ENCODE assay signal across 12 mouse cellular contexts in the genomic region with DNA sequence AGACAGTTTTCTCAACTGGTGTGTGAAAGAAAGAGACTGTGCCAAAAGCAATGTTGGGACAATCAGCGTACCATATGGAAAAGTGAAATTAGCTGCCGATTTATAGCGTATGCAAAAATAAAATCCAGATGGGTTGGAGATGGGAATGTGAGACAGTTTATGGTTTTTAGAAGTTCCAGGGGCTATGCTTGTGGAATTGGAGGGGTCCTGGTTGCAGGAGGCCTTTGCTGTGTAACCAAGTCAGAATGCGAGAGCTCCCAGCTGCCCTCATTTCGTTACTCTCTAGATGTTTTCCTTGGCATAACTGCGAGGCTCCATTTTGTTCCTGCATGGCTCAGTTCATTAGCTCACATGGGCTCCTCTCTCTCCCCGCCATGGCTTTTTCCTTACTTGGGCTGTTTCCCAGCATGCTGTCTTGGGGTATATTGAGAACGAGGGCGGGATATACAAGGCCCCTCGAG. TPM values are rescaled to one million over a fixed set of nuclear protein-coding genes. Genes with fewer than 3 reads are reported as not detected.
DNase-seq lines count a peak whose midpoint lies in the region; ATAC-seq and TF ChIP-seq lines count a peak whose summit lies in the region.
"Had no signal": no experiment of that assay in that cellular context is flagged by ENCODE, and none has a peak within 500 bp of the region (broad histone marks: within the 10 kb centered on the region; RNA-seq: fewer than 3 reads in every experiment).

No protein-coding gene starts in this region.

- DNase-seq in right cerebral cortex, adult 18-20 months = peak; percentile 31
- DNase-seq in right cerebral cortex, postnatal 36 days (ENCODE audit: low spot score in 2 of 2) = no peak
- no peak for DNase-seq in spleen, adult 12 weeks (ENCODE audit: low spot score)
- no peak for DNase-seq in hindbrain, embryonic 11.5 days (ENCODE audit: low spot score)
- DNase-seq: cerebellum, postnatal 25 days; thymus, postnatal 36 days had no signal

- ATAC-seq in hindbrain, embryonic 15.5 days (ENCODE audit: low FRiP score, low read depth) = no peak
- no peak for ATAC-seq in hindbrain, embryonic 16.5 days
- ATAC-seq in neural tube, embryonic 15.5 days (ENCODE audit: low FRiP score) = no peak
- ATAC-seq in hindbrain, embryonic 11.5 days (ENCODE audit: low FRiP score) = no peak

- H3K9ac ChIP-seq in hindbrain, embryonic 15.5 days = no peak overlapping the region
- H3K9ac ChIP-seq in hindbrain, embryonic 16.5 days (ENCODE audit: low read depth, low read length) = no peak overlapping the region
- no peak overlapping the region for H3K9ac ChIP-seq in neural tube, embryonic 15.5 days (replicated peaks)
- no peak overlapping the region for H3K9ac ChIP-seq in hindbrain, embryonic 11.5 days (ENCODE audit: low read depth, low read length)
- H3K9ac ChIP-seq: hindbrain, embryonic 14.5 days had no signal

- H3K27me3 ChIP-seq in hindbrain, embryonic 15.5 days = no peaks in the 10 kb centered on the region
- H3K27me3 ChIP-seq in hindbrain, embryonic 16.5 days (replicated peaks; ENCODE audit: control insufficient read depth, insufficient read depth, low read length) = no peaks in the 10 kb centered on the region
- no peaks in the 10 kb centered on the region for H3K27me3 ChIP-seq in neural tube, embryonic 15.5 days (replicated peaks)
- no peaks in the 10 kb centered on the region for H3K27me3 ChIP-seq in hindbrain, embryonic 11.5 days (ENCODE audit: control insufficient read depth, insufficient read depth, low read length)

- peaks cover 19% of the 10 kb centered on the region for H3K36me3 ChIP-seq in hindbrain, embryonic 15.5 days
- peaks cover 10% of the 10 kb centered on the region for H3K36me3 ChIP-seq in hindbrain, embryonic 16.5 days (ENCODE audit: control insufficient read depth, insufficient read depth, low read length)
- H3K36me3 ChIP-seq in neural tube, embryonic 15.5 days = peaks cover 22% of the 10 kb centered on the region
- H3K36me3 ChIP-seq in hindbrain, embryonic 11.5 days (ENCODE audit: control insufficient read depth, insufficient read depth, low read length) = peaks cover 4% of the 10 kb centered on the region; the same call in 1 of the 2 replicates

- TF ChIP-seq POLR2A in embryonic fibroblast, embryonic 13.5 days (IDR thresholded peaks at IDR 0.05; ENCODE audit: low read depth, low read length) = peak; percentile 33; the same call in 1 of the 2 replicates

- H3K4me2 ChIP-seq in hindbrain, embryonic 15.5 days = no peak overlapping the region
- H3K4me2 ChIP-seq in hindbrain, embryonic 16.5 days (ENCODE audit: low read length) = no peak overlapping the region
- no peak overlapping the region for H3K4me2 ChIP-seq in neural tube, embryonic 15.5 days
- H3K4me2 ChIP-seq in hindbrain, embryonic 11.5 days (replicated peaks; ENCODE audit: low read depth, low read length) = no peak overlapping the region
- H3K4me2 ChIP-seq: hindbrain, embryonic 14.5 days; midbrain, embryonic 11.5 days had no signal

- H3K27ac ChIP-seq in hindbrain, embryonic 15.5 days (replicated peaks) = 0 out of 2 replicates have a peak overlapping the region, but pooled peaks have one; percentile 9
- H3K27ac ChIP-seq in hindbrain, embryonic 16.5 days (ENCODE audit: low read depth, low read length) = no peak overlapping the region
- peak overlapping the region; percentile 67 for H3K27ac ChIP-seq in embryonic fibroblast, embryonic 13.5 days (ENCODE audit: insufficient read depth, low read length)
- H3K27ac ChIP-seq in neural tube, embryonic 15.5 days (replicated peaks) = peak overlapping the region; percentile 13
- H3K27ac ChIP-seq in hindbrain, embryonic 11.5 days (ENCODE audit: low read depth, low read length) = no peak overlapping the region
- H3K27ac ChIP-seq: hindbrain, embryonic 14.5 days had no signal

- H3K9me3 ChIP-seq in hindbrain, embryonic 15.5 days = no peaks in the 10 kb centered on the region
- no peaks in the 10 kb centered on the region for H3K9me3 ChIP-seq in hindbrain, embryonic 16.5 days (ENCODE audit: control insufficient read depth, low read length)
- H3K9me3 ChIP-seq in neural tube, embryonic 15.5 days (replicated peaks) = no peaks in the 10 kb centered on the region
- H3K9me3 ChIP-seq in hindbrain, embryonic 11.5 days (ENCODE audit: control insufficient read depth, low read length) = no peaks in the 10 kb centered on the region

- H3K4me1 ChIP-seq in hindbrain, embryonic 15.5 days (replicated peaks) = peaks cover 8% of the 10 kb centered on the region
- H3K4me1 ChIP-seq in hindbrain, embryonic 16.5 days (ENCODE audit: control insufficient read depth, insufficient read depth, low read depth, low read length) = peaks cover 8% of the 10 kb centered on the region
- H3K4me1 ChIP-seq in embryonic fibroblast, embryonic 13.5 days (ENCODE audit: control insufficient read depth, insufficient read depth, low read length) = peaks cover 11% of the 10 kb centered on the region
- peaks cover 23% of the 10 kb centered on the region for H3K4me1 ChIP-seq in neural tube, embryonic 15.5 days
- H3K4me1 ChIP-seq in hindbrain, embryonic 11.5 days (replicated peaks; ENCODE audit: control insufficient read depth, insufficient read depth, low read length) = peaks cover 4% of the 10 kb centered on the region

- no peak for TF ChIP-seq CTCF in embryonic fibroblast, embryonic 13.5 days (IDR thresholded peaks at IDR 0.05; ENCODE audit: borderline replicate concordance, insufficient read depth, low read length)

- WGBS in hindbrain, embryonic 15.5 days = 89% methylated on average over 10 of the region's 10 CpGs
- whole genome bisulfite sequencing in hindbrain, embryonic 16.5 days = 84% methylated on average over 10 of the region's 10 CpGs
- 65% methylated on average over 10 of the region's 10 CpGs for WGBS in neural tube, embryonic 15.5 days
- 96% methylated on average over 10 of the region's 10 CpGs for WGBS in hindbrain, embryonic 11.5 days

- H3K4me3 ChIP-seq in hindbrain, embryonic 15.5 days = no peak overlapping the region
- no peak overlapping the region for H3K4me3 ChIP-seq in hindbrain, embryonic 16.5 days (ENCODE audit: low read length)
- no peak overlapping the region for H3K4me3 ChIP-seq in embryonic fibroblast, embryonic 13.5 days (ENCODE audit: insufficient read depth, low read length)
- H3K4me3 ChIP-seq in neural tube, embryonic 15.5 days (replicated peaks) = no peak overlapping the region
- no peak overlapping the region for H3K4me3 ChIP-seq in hindbrain, embryonic 11.5 days (ENCODE audit: low read depth, low read length)

RNA-seq across cellular contexts. Expression of a gene that starts 4.7 kb away (rescaled TPM):
- 19.0 and 20.2 TPM in 2 replicates for polyA plus RNA-seq in hindbrain, embryonic 15.5 days (2015; fragmentation: Nextera tagmentation; extraction: Ambion mirVana)
- polyA plus RNA-seq in hindbrain, embryonic 16.5 days (2015; fragmentation: Nextera tagmentation; extraction: Ambion mirVana) = 17.3 and 21.4 TPM in 2 replicates
- polyA plus RNA-seq in embryonic fibroblast, embryonic 13.5 days (2011; ENCODE audit: insufficient read length, low read depth, missing spikeins) = 51.0 and 65.3 TPM in 2 replicates
- 16.8 and 21.3 TPM in 2 replicates for polyA plus RNA-seq in neural tube, embryonic 15.5 days (2015; fragmentation: Nextera tagmentation; extraction: Ambion mirVana)
- 24.3 and 27.2 TPM in 2 replicates for polyA plus RNA-seq in hindbrain, embryonic 11.5 days (2014; fragmentation: Nextera tagmentation; extraction: Ambion mirVana)

RNA-seq across cellular contexts. Expression of a gene that starts 5.4 kb away (rescaled TPM):
- 0.03 and 0.14 TPM in 2 replicates for polyA plus RNA-seq in hindbrain, embryonic 15.5 days (2015; fragmentation: Nextera tagmentation; extraction: Ambion mirVana)
- 0.07 and 0.10 TPM in 2 replicates for polyA plus RNA-seq in hindbrain, embryonic 16.5 days (2015; fragmentation: Nextera tagmentation; extraction: Ambion mirVana)
- polyA plus RNA-seq in embryonic fibroblast, embryonic 13.5 days (2011; ENCODE audit: insufficient read length, low read depth, missing spikeins) = 0.20 and 0.33 TPM in 2 replicates
- polyA plus RNA-seq in neural tube, embryonic 15.5 days (2015; fragmentation: Nextera tagmentation; extraction: Ambion mirVana) = 0.14 and 0.17 TPM in 2 replicates
- 0.03 and 0.24 TPM in 2 replicates for polyA plus RNA-seq in hindbrain, embryonic 11.5 days (2014; fragmentation: Nextera tagmentation; extraction: Ambion mirVana)

RNA-seq across cellular contexts. Expression of a gene that starts 34.7 kb away (rescaled TPM):
- polyA plus RNA-seq in hindbrain, embryonic 15.5 days (2015; fragmentation: Nextera tagmentation; extraction: Ambion mirVana) = 99.8 and 99.9 TPM in 2 replicates
- 112 and 129 TPM in 2 replicates for polyA plus RNA-seq in hindbrain, embryonic 16.5 days (2015; fragmentation: Nextera tagmentation; extraction: Ambion mirVana)
- 35.6 and 53.6 TPM in 2 replicates for polyA plus RNA-seq in embryonic fibroblast, embryonic 13.5 days (2011; ENCODE audit: insufficient read length, low read depth, missing spikeins)
- 114 and 123 TPM in 2 replicates for polyA plus RNA-seq in neural tube, embryonic 15.5 days (2015; fragmentation: Nextera tagmentation; extraction: Ambion mirVana)
- polyA plus RNA-seq in hindbrain, embryonic 11.5 days (2014; fragmentation: Nextera tagmentation; extraction: Ambion mirVana) = 41.4 and 44.6 TPM in 2 replicates

RNA-seq across cellular contexts. Expression of a gene that starts 53.2 kb away (rescaled TPM):
- polyA plus RNA-seq in hindbrain, embryonic 15.5 days (2015; fragmentation: Nextera tagmentation; extraction: Ambion mirVana) = 0.73 and 1.1 TPM in 2 replicates
- 0.62 and 0.81 TPM in 2 replicates for polyA plus RNA-seq in hindbrain, embryonic 16.5 days (2015; fragmentation: Nextera tagmentation; extraction: Ambion mirVana)
- polyA plus RNA-seq in embryonic fibroblast, embryonic 13.5 days (2011; ENCODE audit: insufficient read length, low read depth, missing spikeins) = not detected in 2 replicates
- polyA plus RNA-seq in neural tube, embryonic 15.5 days (2015; fragmentation: Nextera tagmentation; extraction: Ambion mirVana) = 0.59 and 0.87 TPM in 2 replicates
- 0.32 and 0.36 TPM in 2 replicates for polyA plus RNA-seq in hindbrain, embryonic 11.5 days (2014; fragmentation: Nextera tagmentation; extraction: Ambion mirVana)

RNA-seq across cellular contexts. Expression of a gene that starts 56.6 kb away (rescaled TPM):
- 234 and 241 TPM in 2 replicates for polyA plus RNA-seq in hindbrain, embryonic 15.5 days (2015; fragmentation: Nextera tagmentation; extraction: Ambion mirVana)
- polyA plus RNA-seq in hindbrain, embryonic 16.5 days (2015; fragmentation: Nextera tagmentation; extraction: Ambion mirVana) = 244 and 248 TPM in 2 replicates
- polyA plus RNA-seq in embryonic fibroblast, embryonic 13.5 days (2011; ENCODE audit: insufficient read length, low read depth, missing spikeins) = 109 and 118 TPM in 2 replicates
- polyA plus RNA-seq in neural tube, embryonic 15.5 days (2015; fragmentation: Nextera tagmentation; extraction: Ambion mirVana) = 245 and 246 TPM in 2 replicates
- 306 and 325 TPM in 2 replicates for polyA plus RNA-seq in hindbrain, embryonic 11.5 days (2014; fragmentation: Nextera tagmentation; extraction: Ambion mirVana)

Comparison
In these comparisons a context has a peak if more than half of its experiments do, and no peak if none do; other contexts are left out.
1. H3K27ac ChIP-seq: peak in hindbrain, embryonic 15.5 days (single experiment), embryonic fibroblast, embryonic 13.5 days (single experiment) and neural tube, embryonic 15.5 days (single experiment); none in hindbrain, embryonic 16.5 days (single experiment) and hindbrain, embryonic 11.5 days (single experiment).